Mouse (Mus musculus): ENCODE results near the gene Gm20696.

Gm20696 gene

GRCm38 (mm10) chr6:99364545-99364944 lies 302.1 kb downstream of the Gm20696 start:
- peak; percentile 40 for DNase-seq (ENCODE audit: low read depth, low spot score)

- DNase-seq (ENCODE audit: low read depth, low spot score), result no peak
These were observed 306.0 kb downstream of the Gm20696 start for GRCm38 (mm10) chr6:99360581-99360980.

DNA sequence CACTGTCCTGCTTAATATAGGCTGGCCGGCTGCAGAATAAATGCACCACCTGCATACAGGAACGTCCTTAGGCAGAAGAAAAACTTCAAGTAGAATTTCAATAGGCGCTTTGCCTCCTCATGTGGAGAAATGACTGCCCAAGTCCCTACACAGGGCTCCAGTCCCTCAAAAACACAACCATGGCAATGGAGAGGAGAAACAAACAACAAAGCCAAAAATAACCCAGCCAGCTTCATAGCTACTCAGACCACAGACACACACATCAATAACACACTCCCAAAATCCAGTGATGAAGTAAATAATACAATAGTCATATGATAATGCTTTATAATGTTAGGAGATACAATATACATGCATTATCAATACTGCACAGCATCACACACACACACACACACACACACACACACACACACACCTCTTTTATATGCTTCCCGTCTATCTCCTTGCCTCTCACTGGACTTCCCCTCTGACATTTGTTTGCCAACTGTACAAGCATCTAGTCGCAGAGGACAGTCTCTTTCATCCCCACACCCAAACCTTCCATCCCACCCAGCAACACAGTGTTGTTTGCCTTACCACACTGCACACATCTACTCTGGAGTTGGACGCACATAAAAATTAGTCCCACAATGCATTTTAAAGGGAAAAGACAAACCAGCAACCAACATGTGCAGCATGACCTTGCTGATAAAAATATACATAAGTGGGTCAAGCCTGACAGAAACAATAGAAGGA lies 306.7 kb downstream of the Gm20696 start:
- DNase-seq (ENCODE audit: low read depth, low spot score), result no peak

DNA sequence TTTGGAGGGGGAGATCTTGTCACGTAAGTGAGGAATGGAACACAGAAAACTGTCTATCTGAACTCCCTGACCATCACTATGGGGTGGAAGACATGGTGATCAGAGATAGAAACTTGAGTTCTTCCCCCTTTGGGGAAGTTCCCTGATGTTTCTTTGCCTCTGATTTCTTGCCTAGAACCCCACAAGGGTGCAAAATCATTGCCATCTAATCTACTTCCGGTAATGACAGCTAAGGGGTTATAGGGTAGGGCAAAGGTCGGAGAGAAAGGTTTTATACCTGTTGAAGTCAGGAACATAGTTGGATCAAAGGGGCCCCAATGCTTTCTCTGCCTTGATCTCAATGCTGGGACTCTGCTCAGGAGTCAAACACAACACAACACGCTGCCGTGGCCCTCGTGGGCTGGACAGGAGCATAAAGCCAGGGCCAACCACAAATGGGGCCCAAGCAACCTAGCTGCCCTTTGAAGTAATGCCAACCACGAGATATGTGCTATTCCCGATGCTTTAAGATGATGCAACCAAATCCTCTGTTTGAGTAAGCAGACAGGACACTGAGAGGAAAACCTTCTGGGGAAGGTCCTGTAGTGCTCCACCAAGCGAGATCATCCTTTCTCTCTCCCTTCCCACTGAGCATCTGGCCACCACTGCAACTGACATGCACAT lies 307.4 kb downstream of the Gm20696 start:
- no peak for DNase-seq (ENCODE audit: low read depth, low spot score)

DNA sequence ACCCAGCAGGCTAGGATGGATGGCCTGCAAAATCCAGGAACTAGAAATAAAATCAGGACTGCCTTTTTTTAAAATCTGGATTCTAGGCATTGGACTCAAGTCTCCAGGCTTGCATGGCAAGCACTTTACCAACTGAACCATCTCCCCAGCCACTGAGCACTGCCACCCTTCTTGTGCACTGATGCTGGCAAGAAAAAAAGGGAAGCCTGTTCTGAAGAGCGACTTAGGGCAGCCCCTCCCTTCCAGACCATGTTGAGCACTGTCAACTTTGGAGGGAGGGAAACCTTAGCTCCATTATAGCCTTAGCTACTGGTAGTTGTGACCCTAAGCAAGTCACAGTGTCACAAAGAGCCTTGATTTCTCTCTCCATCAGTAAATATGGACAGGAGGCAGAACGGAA lies 308.7 kb downstream of the Gm20696 start:
- DNase-seq (ENCODE audit: low read depth, low spot score), result no peak

DNA sequence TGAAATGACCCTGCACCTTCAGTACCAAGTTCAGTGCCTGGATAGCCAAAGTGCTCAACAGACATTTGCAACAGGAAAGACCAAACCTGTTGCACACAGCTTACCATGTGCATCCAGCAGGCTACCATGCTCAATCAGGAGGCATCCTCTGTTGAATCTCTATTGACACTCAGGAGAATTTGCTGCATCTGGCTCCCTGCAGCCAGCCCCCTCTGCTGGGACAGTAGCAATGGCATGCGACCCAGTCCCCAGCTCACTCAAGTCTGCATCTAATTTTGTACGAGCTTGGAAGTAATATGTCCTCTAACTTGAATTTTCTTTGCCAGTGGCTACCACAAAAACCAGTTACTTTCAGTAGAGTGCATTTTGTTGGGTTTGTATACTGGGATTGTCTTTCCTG lies 312.3 kb downstream of the Gm20696 start:
- DNase-seq (ENCODE audit: low read depth, low spot score), result no peak

DNA sequence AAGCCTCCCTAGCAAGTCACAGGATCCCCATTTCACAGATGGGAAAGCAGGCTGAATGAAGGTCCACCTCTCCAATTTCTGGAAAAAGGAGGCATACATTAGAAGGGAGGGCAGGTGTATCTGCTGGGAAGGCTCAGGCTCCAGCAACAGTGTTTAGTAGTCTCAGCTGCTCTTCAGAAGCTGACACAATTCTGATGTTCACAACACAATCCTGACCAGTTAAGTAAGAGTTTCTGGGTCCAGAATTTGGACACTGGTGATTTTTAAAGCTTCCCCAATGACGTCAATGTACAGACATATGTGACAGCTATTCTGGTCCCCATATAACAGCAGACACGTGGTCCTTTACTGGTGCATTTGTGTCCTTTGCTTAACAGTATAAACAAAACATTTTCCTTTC lies 313.2 kb downstream of the Gm20696 start:
- DNase-seq (ENCODE audit: low read depth, low spot score), result no peak

DNA sequence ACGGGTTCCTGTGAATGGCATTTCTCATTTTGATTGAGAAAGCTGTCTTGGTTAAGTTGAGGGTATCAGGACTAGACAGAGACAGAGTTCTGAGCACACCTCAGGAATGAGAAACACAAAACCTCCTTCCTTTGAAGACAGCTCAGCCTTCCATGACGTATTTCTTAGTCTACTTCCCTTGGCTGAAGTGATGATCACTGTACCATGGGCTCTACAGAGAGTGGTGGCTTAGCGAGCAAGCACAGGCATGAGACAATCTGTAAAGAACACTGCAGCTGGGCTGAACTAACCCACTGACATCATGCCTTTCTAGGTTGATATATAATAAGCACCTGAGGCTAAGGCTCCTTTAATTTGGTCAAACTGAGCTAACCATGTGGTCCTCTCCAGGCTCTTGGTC lies 316.0 kb downstream of the Gm20696 start:
- DNase-seq (ENCODE audit: low read depth, low spot score), result no peak

DNA sequence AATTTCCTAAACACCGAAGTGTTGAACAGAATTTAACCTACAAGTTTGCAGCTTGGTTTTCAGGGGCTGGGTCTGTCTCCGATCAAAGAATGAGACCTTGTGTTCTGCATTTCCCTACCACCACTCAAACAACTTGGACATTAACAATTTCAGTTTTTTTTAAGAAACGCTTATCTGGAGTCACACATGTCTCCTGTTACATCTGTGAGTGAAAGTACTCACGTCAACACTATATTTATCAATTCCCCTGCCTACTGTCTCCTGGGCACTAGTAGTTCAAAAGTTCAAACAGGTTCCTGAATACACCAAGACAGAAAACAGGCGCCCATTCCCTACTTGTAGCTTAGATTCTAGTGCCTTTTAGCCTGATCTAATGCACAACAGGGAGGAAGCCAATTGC lies 316.4 kb downstream of the Gm20696 start:
- DNase-seq (ENCODE audit: low read depth, low spot score), result no peak

GRCm38 (mm10) chr6:99347836-99348235 lies 318.8 kb downstream of the Gm20696 start:
- no peak for DNase-seq (ENCODE audit: low read depth, low spot score)

DNA sequence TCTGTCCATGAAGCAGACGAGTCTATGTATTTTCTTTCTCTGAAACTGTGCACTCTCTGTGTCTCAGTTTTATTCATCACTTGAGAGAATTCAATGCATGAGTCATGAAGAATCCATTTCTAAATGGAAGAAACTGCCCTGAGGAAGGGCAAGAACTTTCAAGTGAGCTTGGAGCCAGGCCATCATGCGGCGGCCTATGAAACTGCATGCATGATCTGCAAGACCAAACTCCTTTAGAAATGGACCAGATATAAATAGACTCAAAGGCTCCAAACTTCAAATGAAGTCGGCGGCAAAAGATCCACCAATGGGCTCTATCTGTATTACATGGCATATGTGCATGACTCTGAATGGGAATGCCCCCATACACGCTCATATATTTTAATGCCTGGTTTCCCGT lies 321.6 kb downstream of the Gm20696 start:
- DNase-seq (ENCODE audit: low read depth, low spot score), result no peak

- no peak for DNase-seq (ENCODE audit: low read depth, low spot score)
These were observed 322.2 kb downstream of the Gm20696 start for GRCm38 (mm10) chr6:99344357-99344756.

- no peak for DNase-seq (ENCODE audit: low read depth, low spot score)
These were observed 322.8 kb downstream of the Gm20696 start for GRCm38 (mm10) chr6:99343815-99344214.

GRCm38 (mm10) chr6:99342416-99342815 lies 324.2 kb downstream of the Gm20696 start:
- DNase-seq (ENCODE audit: low read depth, low spot score), result no peak

GRCm38 (mm10) chr6:99340902-99341301 lies 325.7 kb downstream of the Gm20696 start:
- DNase-seq (ENCODE audit: low read depth, low spot score), result no peak

- no peak for DNase-seq (ENCODE audit: low read depth, low spot score)
These were observed 326.4 kb downstream of the Gm20696 start for GRCm38 (mm10) chr6:99339986-99340721.

DNA sequence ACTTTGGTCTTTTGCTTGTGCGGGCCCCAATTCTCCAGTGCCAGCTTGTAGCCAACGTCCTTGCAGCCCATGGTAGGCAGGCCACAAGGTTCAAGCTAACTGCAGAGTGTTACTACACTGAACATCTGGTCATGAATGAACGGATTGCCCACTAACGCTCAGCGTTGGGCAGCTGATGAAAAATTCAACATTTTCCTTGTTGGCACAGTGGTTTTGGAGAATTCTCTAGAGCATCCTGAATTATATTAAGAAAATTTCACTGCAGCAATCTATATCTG lies 327.3 kb downstream of the Gm20696 start:
- DNase-seq (ENCODE audit: low read depth, low spot score), result no peak

DNA sequence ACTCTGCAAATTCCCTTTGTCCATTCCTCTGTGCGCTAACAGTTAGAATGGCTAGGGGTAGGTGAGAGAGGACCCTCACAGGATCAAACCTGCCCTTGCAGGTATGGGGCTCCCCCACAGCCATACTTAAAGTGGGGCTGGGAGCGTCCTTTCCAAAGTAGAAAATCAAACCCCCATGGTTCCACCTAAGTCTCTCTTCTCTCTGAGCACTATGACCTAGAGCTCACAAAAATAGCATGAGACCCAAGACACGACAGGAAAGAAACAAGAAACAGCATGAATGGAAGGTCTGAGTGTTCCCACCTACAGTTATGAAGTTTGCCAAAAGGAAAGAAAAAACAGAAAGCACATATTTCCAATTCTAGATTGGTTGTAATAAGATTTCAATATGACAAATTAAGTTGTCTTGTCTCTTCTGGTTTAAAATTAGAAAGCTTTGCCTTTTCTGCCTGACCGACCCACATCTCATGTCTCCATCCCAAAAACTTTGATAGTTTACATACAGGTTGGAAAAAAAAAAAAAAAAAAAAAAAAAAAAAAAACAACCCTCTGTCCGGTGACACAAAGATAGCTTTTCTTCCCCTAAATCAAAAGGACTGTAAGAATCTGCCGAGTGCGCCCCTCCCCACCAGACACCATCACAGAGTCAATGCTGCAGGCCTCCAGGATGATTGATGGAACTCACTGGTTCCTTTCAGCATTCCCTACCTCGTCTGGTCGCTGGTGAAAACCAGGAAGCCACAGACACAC lies 327.8 kb downstream of the Gm20696 start:
- no peak for DNase-seq (ENCODE audit: low read depth, low spot score)

- no peak for DNase-seq (ENCODE audit: low read depth, low spot score)
These were observed 328.4 kb downstream of the Gm20696 start for GRCm38 (mm10) chr6:99338174-99338573.

GRCm38 (mm10) chr6:99337575-99337974 lies 329.0 kb downstream of the Gm20696 start:
- no peak for DNase-seq (ENCODE audit: low read depth, low spot score)

DNA sequence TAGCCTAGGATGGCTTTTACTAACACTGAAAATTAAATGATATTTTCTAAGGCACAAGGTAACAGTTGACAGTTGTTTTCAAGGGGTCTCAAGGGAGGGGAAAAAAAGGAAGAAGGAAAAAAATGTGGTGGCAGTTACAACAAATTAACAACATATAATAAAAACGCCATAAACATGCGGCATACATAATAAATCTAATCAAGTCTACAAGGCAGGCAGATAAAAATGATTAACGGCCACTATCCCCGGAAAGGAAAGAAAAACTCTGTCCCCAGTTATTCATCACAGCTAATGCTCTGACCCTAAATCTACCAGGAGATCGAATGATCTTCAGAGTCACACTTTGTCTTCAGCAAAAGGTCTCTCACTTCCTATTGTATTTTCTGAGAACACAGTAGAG lies 330.4 kb downstream of the Gm20696 start:
- DNase-seq (ENCODE audit: low read depth, low spot score), result no peak

DNA sequence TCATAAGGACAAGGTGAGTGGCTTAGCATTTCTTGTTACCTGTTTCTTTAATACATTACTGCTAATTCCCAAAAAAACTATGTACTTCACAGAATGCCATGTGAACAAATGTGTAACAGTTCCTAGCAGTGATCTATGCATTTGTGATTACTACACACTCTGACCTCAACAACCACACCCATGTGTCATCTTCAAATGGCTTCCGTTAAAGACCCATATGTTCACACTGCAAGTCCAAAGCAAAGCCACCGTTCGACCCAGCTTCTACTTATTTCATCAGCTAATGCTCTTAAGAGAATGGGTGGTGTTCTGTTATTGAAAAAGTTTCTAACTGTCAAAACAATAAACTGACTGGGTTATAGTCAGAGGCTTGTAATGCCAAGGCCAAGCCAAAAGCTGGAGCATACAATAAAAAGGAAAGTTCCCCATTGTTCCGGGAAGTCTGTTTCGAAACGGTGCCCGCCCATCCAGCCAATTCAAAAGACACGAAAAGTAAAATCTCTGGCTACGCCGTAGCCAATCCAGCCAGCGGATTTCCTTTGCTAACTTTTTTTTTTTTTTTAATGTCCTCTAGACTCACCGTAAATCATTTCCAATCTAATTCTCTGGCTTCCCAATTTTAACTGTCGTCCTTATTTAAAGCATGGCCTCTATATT lies 331.3 kb downstream of the Gm20696 start:
- no peak for DNase-seq (ENCODE audit: low read depth, low spot score)
